Mouse (Mus musculus) hindbrain, embryonic 11.5 days (tissue): ENCODE measurements around the gene Cops7a. TPM values are rescaled to one million over a fixed set of nuclear protein-coding genes. Genes with fewer than 3 reads are reported as not detected.

Experiments
- ATAC-seq: fragments of 200-750 bp; cut with Nextera tagmentation; 2 replicates; pipeline ENCODE4 v1.8.0; 2017; ENCODE audit warnings: mild to moderate bottlenecking, moderate TSS enrichment, moderate library complexity; ENCODE audit not compliant: low FRiP score
- DNase-seq: peaks from one replicate; pipeline ENCODE4 v3.0.0-alpha.2; 2015; ENCODE audit warnings: low spot score
- H3K27ac ChIP-seq: fragments of 300-500 bp; sonication (generic); 2 replicates; pipeline ENCODE4 v1.5.1; 2014; ENCODE audit warnings: mild to moderate bottlenecking, low read depth, low read length
- H3K27me3 ChIP-seq: fragments of 300-500 bp; sonication (generic); 2 replicates; pipeline ENCODE4 v1.6.1; 2014; ENCODE audit warnings: mild to moderate bottlenecking, low read length, moderate library complexity, mixed read lengths; ENCODE audit not compliant: control insufficient read depth, insufficient read depth
- H3K36me3 ChIP-seq: fragments of 300-500 bp; sonication (generic); 2 replicates; pipeline ENCODE4 v1.6.1; 2014; ENCODE audit warnings: mild to moderate bottlenecking, low read length, moderate library complexity, mixed read lengths; ENCODE audit not compliant: control insufficient read depth, insufficient read depth
- H3K4me1 ChIP-seq: fragments of 300-500 bp; sonication (generic); replicated peaks from 2 replicates; pipeline ENCODE4 v1.6.1; 2014; ENCODE audit warnings: low read length, mixed read lengths; ENCODE audit not compliant: control insufficient read depth, insufficient read depth
- H3K4me2 ChIP-seq: fragments of 300-500 bp; sonication (generic); replicated peaks from 2 replicates; pipeline ENCODE4 v1.6.1; 2014; ENCODE audit warnings: mild to moderate bottlenecking, low read depth, low read length
- H3K4me3 ChIP-seq: fragments of 300-500 bp; sonication (generic); 2 replicates; pipeline ENCODE4 v1.5.1; 2014; ENCODE audit warnings: low read depth, low read length
- H3K9ac ChIP-seq: fragments of 300-500 bp; sonication (generic); 2 replicates; pipeline ENCODE4 v1.6.1; 2014; ENCODE audit warnings: low read depth, low read length
- H3K9me3 ChIP-seq: fragments of 300-500 bp; sonication (generic); 2 replicates; pipeline ENCODE4 v1.6.1; 2016; ENCODE audit warnings: low read length; ENCODE audit not compliant: control insufficient read depth
- WGBS: fragments of 180-500 bp; shearing (Covaris S2); extraction: QIAGEN DNeasy Blood & Tissue Kit; methylation state at CpG from one replicate; pipeline ENCODE4 v1.1.7; 2014; 5-methylcytosine and 5-hydroxymethylcytosine counted together
- polyA plus RNA-seq: library from polyadenylated mRNA; unstranded; fragments of >200 nt; fragmentation: Nextera tagmentation; extraction: Ambion mirVana; gene quantifications from 2 replicates; pipeline ENCODE4 v1.2.1, GENCODE M21; 2014

The Cops7a gene
- polyA plus RNA-seq, 1 experiment from 2014 or later: 94.3 TPM

DNA sequence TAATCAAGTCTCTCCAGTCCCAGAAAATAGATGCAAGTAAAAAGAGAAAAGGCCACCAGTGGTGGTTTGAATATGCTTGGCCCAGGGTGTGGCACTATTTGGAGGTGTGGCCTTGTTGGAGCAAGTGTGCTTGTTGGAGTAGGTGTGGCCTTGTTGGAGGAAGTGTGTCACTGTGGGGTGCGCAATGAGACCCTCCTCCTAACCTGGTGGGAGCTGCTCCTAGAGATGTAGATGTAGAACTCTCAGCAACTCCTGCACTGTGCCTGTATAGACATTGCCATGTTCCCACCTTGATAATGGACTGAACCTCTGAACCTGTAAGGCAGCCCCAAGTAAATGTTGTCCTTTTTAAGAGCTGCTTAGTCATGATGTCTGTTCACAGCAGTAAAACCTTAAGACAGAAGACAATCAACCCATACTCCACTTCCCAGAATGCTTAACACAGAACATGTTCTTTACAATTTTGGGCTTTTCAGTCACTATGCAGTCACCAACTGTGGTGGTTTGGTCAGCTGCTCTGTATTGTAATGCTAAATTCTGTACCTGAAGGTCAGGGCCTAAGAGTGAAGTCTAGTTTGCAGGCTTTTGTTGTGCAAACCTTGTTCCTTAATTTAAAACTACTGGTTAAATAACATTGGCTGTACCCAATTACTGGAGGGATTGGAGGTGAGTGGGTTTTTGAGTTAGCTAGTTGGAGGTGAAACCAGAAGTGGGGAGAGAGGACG lies 11.2 kb downstream of the Cops7a start:
- no peak overlapping the region for H3K9ac ChIP-seq
- H3K4me3 ChIP-seq: no peak overlapping the region
- no peak overlapping the region for H3K4me2 ChIP-seq
- no peak overlapping the region for H3K27ac ChIP-seq
- H3K27me3 ChIP-seq: no peaks in the 10 kb centered on the region
- peaks cover 2% of the 10 kb centered on the region for H3K36me3 ChIP-seq
- ATAC-seq: no peak
- DNase-seq: no peak
- no peaks in the 10 kb centered on the region for H3K9me3 ChIP-seq
- 92% methylated on average over 2 of the region's 2 CpGs for WGBS
- H3K4me1 ChIP-seq: no peaks in the 10 kb centered on the region

- DNase-seq: no peak
- ATAC-seq: no peak
- no peak overlapping the region for H3K27ac ChIP-seq
- H3K9me3 ChIP-seq: no peaks in the 10 kb centered on the region
- no peak overlapping the region for H3K4me3 ChIP-seq
- H3K4me2 ChIP-seq: no peak overlapping the region
- no peaks in the 10 kb centered on the region for H3K36me3 ChIP-seq
- no peaks in the 10 kb centered on the region for H3K27me3 ChIP-seq
- H3K9ac ChIP-seq: no peak overlapping the region
- WGBS: 87% methylated on average over 3 of the region's 3 CpGs
- H3K4me1 ChIP-seq: no peaks in the 10 kb centered on the region
These were observed 21.8 kb downstream of the Cops7a start for GRCm38 (mm10) chr6:124943526-124943925.

GRCm38 (mm10) chr6:124941679-124942078 lies 23.7 kb downstream of the Cops7a start:
- no peaks in the 10 kb centered on the region for H3K36me3 ChIP-seq
- no peak overlapping the region for H3K4me2 ChIP-seq
- DNase-seq (no peak), ATAC-seq (no peak)
- no peaks in the 10 kb centered on the region for H3K27me3 ChIP-seq
- H3K9ac ChIP-seq: no peak overlapping the region
- H3K9me3 ChIP-seq: no peaks in the 10 kb centered on the region
- no peak overlapping the region for H3K4me3 ChIP-seq
- H3K27ac ChIP-seq: no peak overlapping the region
- H3K4me1 ChIP-seq: no peaks in the 10 kb centered on the region
- 95% methylated on average over 1 of the region's 1 CpGs for WGBS

DNA sequence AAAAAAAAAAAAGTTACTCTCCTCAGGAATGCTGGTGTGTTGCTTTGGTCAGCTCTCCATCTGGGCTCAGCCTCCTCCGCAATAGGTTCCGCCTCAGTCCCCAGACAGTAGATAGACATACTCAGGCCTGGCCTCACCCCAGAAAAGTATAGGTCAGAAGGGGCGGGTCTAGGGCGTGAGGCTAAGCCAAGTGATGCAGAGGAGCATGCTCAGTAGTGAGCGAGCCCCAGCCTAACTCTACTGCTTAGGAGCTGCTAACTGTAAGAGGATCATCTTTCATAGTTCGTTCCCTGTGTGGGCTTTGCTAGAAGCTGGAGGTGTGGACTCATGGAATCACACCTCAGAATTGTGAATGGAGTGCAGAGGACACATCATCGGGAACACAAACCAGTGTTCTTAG lies 26.8 kb downstream of the Cops7a start:
- WGBS: 94% methylated on average over 7 of the region's 7 CpGs
- peaks cover 11% of the 10 kb centered on the region for H3K36me3 ChIP-seq
- ATAC-seq: no peak; the same call in 1 of the 2 replicates

DNA sequence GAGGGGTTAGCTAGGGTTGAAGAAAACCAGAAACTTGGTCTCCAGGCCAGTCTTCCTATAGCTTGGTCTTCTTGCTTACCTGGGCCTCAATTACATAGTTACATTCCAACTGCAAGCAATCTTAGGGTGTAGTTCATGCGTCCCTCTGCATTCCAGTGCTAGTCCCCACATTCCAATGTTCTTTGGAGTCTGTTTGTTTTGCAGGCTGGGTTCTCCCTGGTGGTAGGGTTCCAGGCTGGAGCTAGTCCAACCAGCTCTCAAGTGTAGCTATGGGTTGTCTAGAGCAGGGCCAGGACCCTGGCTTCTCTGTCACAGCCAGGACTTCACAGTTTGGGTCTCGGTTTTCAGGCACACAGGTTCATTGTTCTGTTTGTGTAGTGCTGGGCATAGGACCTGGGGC lies 27.8 kb downstream of the Cops7a start:
- Histone ChIP-seq H3K9me3 (no peaks in the 10 kb centered on the region), H3K27me3 (no peaks in the 10 kb centered on the region), H3K4me2 (no peak overlapping the region), H3K4me1 (peaks cover 2% of the 10 kb centered on the region; the same call in 1 of the 2 replicates), H3K4me3 (no peak overlapping the region), H3K9ac (no peak overlapping the region), H3K36me3 (peaks cover 11% of the 10 kb centered on the region), H3K27ac (no peak overlapping the region)
- DNase-seq (no peak), ATAC-seq (no peak)
- WGBS: 82% methylated on average over 2 of the region's 2 CpGs

More for the DNA sequence above, 26.8 kb downstream of the Cops7a start:
- Histone ChIP-seq H3K27ac (no peak overlapping the region), H3K4me1 (no peaks in the 10 kb centered on the region), H3K9ac (no peak overlapping the region), H3K4me3 (no peak overlapping the region), H3K9me3 (no peaks in the 10 kb centered on the region), H3K4me2 (no peak overlapping the region), H3K27me3 (no peaks in the 10 kb centered on the region)
- no peak for DNase-seq

- Histone ChIP-seq H3K4me3 (no peak overlapping the region), H3K4me2 (no peak overlapping the region), H3K27me3 (no peaks in the 10 kb centered on the region), H3K9me3 (no peaks in the 10 kb centered on the region), H3K4me1 (peaks cover 6% of the 10 kb centered on the region; the same call in 1 of the 2 replicates), H3K36me3 (peaks cover 11% of the 10 kb centered on the region), H3K27ac (no peak overlapping the region), H3K9ac (no peak overlapping the region)
- no peak for DNase-seq
- WGBS: 85% methylated on average over 1 of the region's 1 CpGs
- ATAC-seq: no peak
These were observed 28.7 kb downstream of the Cops7a start for GRCm38 (mm10) chr6:124936681-124937080.

GRCm38 (mm10) chr6:124934670-124935069 lies 30.7 kb downstream of the Cops7a start:
- WGBS: 96% methylated on average over 7 of the region's 7 CpGs
- Histone ChIP-seq H3K36me3 (peaks cover 11% of the 10 kb centered on the region), H3K9ac (no peak overlapping the region)

DNA sequence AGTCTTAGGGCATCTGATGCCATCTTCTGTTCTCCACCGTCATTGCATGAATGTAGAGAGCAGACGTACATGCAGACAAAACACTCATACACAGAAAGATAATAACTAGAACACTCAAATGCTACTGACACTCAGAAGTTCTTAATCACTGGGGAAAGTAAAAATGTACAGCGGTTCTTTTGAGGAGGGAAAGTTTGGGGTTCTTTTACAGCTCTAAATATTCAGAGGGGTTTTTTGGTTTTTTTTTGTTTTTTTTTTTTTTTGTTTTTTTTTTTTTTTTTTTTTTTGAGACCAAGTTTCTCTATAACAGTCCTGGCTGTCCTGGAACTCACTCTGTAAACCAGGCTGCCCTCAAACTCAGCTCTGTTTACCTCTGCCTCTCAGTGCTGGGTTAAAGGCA lies 32.2 kb downstream of the Cops7a start:
- Histone ChIP-seq H3K27ac (no peak overlapping the region), H3K27me3 (no peaks in the 10 kb centered on the region), H3K4me1 (peaks cover 6% of the 10 kb centered on the region; the same call in 1 of the 2 replicates), H3K4me2 (no peak overlapping the region), H3K36me3 (peaks cover 11% of the 10 kb centered on the region), H3K4me3 (no peak overlapping the region), H3K9me3 (no peaks in the 10 kb centered on the region), H3K9ac (no peak overlapping the region)
- DNase-seq (no peak), ATAC-seq (no peak)
- WGBS: 95% methylated on average over 3 of the region's 3 CpGs

More at GRCm38 (mm10) chr6:124934670-124935069, 30.7 kb downstream of the Cops7a start:
- Histone ChIP-seq H3K9me3 (no peaks in the 10 kb centered on the region), H3K4me3 (no peak overlapping the region), H3K27me3 (no peaks in the 10 kb centered on the region), H3K4me2 (no peak overlapping the region), H3K27ac (no peak overlapping the region), H3K4me1 (peaks cover 6% of the 10 kb centered on the region; the same call in 1 of the 2 replicates)
- ATAC-seq (no peak), DNase-seq (no peak)

- Histone ChIP-seq H3K4me3 (peak overlapping the region; percentile 86), H3K9me3 (no peaks in the 10 kb centered on the region), H3K4me2 (peak overlapping the region; percentile 77), H3K9ac (peak overlapping the region; percentile 93), H3K27ac (no peak overlapping the region), H3K36me3 (peaks cover 11% of the 10 kb centered on the region), H3K4me1 (peaks cover 6% of the 10 kb centered on the region; the same call in 1 of the 2 replicates), H3K27me3 (no peaks in the 10 kb centered on the region)
- 50% methylated on average over 12 of the region's 12 CpGs for WGBS
- ATAC-seq (no peak), DNase-seq (no peak)
These were observed 33.0 kb downstream of the Cops7a start for GRCm38 (mm10) chr6:124932314-124932695.
